Mouse (Mus musculus) forebrain, embryonic 14.5 days (tissue): ENCODE results near the gene Plce1. TPM values are rescaled to one million over a fixed set of nuclear protein-coding genes. Genes with fewer than 3 reads are reported as not detected.

Experiments
- ATAC-seq: fragments of 200-750 bp; cut with Nextera tagmentation; 2 replicates; pipeline ENCODE4 v1.8.0; 2017; ENCODE audit warnings: mild to moderate bottlenecking, moderate library complexity
- DNase-seq: peaks from one replicate; pipeline ENCODE4 v3.0.0-alpha.2; 2015; ENCODE audit warnings: low spot score
- H3K27ac ChIP-seq: fragments of 300-500 bp; sonication (generic); 2 replicates; pipeline ENCODE4 v1.5.1; 2014; ENCODE audit warnings: low read depth, mild to moderate bottlenecking, control low read depth, low read length, moderate library complexity
- H3K27me3 ChIP-seq: fragments of 300-500 bp; sonication (generic); replicated peaks from 2 replicates; pipeline ENCODE4 v1.6.1; 2014; ENCODE audit warnings: low read length, control low read depth, mixed read lengths; ENCODE audit not compliant: control insufficient read depth, insufficient read depth
- H3K36me3 ChIP-seq: fragments of 300-500 bp; sonication (generic); 2 replicates; pipeline ENCODE4 v1.6.1; 2014; ENCODE audit warnings: low read length, control low read depth; ENCODE audit not compliant: control insufficient read depth, insufficient read depth
- H3K4me1 ChIP-seq: fragments of 300-500 bp; sonication (generic); 2 replicates; pipeline ENCODE4 v1.6.1; 2014; ENCODE audit warnings: antibody characterized with exemption, low read length, control low read depth; ENCODE audit not compliant: control insufficient read depth, insufficient read depth
- H3K4me2 ChIP-seq: fragments of 300-500 bp; sonication (generic); 2 replicates; pipeline ENCODE4 v1.6.1; 2014; ENCODE audit warnings: mild to moderate bottlenecking, control low read depth, low read length
- H3K4me3 ChIP-seq: fragments of 300-500 bp; sonication (generic); 2 replicates; pipeline ENCODE4 v1.5.1; 2014; ENCODE audit warnings: low read depth, low read length, control low read depth
- H3K9ac ChIP-seq: fragments of 300-500 bp; sonication (generic); 2 replicates; pipeline ENCODE4 v1.6.1; 2014; ENCODE audit warnings: mild to moderate bottlenecking, low read length, control low read depth, moderate library complexity
- H3K9me3 ChIP-seq: fragments of 300-500 bp; sonication (generic); replicated peaks from 2 replicates; pipeline ENCODE4 v1.6.1; 2016; ENCODE audit warnings: low read length, control low read depth, mixed read lengths; ENCODE audit not compliant: control insufficient read depth
- WGBS: fragments of 180-500 bp; shearing (Covaris S2); extraction: QIAGEN DNeasy Blood & Tissue Kit; methylation state at CpG from one replicate; pipeline ENCODE4 v1.1.7; 2014; 5-methylcytosine and 5-hydroxymethylcytosine counted together
- polyA plus RNA-seq: library from polyadenylated mRNA; unstranded; fragments of >200 nt; fragmentation: Nextera tagmentation; extraction: Ambion mirVana; gene quantifications from 2 replicates; pipeline ENCODE4 v1.2.1, GENCODE M21; 2014

Plce1 gene
- polyA plus RNA-seq, 1 experiment from 2014 or later, result 3.4 TPM

- no peaks in the 10 kb centered on the region for H3K27me3 ChIP-seq
- peaks cover 5% of the 10 kb centered on the region; the same call in 1 of the 2 replicates for H3K4me1 ChIP-seq
- WGBS, result 50% methylated on average over 5 of the region's 5 CpGs
- H3K36me3 ChIP-seq, result no peaks in the 10 kb centered on the region
- ATAC-seq (peak; percentile 55; the same call in 1 of the 2 replicates), DNase-seq (peak; percentile 60)
- no peak overlapping the region for H3K9ac ChIP-seq
- no peak overlapping the region for H3K4me3 ChIP-seq
- H3K4me2 ChIP-seq, result no peak overlapping the region
- H3K9me3 ChIP-seq, result no peaks in the 10 kb centered on the region
- no peak overlapping the region for H3K27ac ChIP-seq
Measured at GRCm38 (mm10) chr19:38587559-38587958, 106.7 kb downstream of the Plce1 start.

GRCm38 (mm10) chr19:38589466-38589865 lies 108.6 kb downstream of the Plce1 start:
- WGBS, result 91% methylated on average over 5 of the region's 5 CpGs
- H3K36me3 ChIP-seq, result no peaks in the 10 kb centered on the region
- no peak overlapping the region for H3K27ac ChIP-seq
- H3K4me3 ChIP-seq, result no peak overlapping the region
- ATAC-seq, result no peak
- H3K4me1 ChIP-seq, result peaks cover 5% of the 10 kb centered on the region; the same call in 1 of the 2 replicates
- H3K9ac ChIP-seq, result no peak overlapping the region
- H3K4me2 ChIP-seq, result no peak overlapping the region
- H3K9me3 ChIP-seq, result no peaks in the 10 kb centered on the region
- no peak for DNase-seq
- H3K27me3 ChIP-seq, result no peaks in the 10 kb centered on the region

DNA sequence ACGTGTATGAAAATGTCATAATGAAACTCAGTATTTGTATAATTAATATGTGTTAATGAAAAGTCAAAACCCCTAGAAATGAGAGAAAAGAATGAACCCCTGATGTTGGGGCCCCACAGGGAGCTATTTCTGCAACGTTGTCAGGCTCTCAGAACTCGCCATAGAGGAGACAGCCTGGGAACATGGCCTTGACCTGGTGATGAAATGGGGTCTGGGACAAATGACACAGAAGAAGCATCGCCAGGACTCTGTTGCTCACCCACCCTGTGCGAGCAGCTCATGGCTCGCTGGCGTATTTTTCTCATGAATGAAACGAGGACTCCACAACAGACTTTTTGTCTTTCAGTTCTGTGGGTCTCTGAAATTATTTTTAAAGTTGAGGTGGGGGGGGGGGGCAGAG lies 109.0 kb downstream of the Plce1 start:
- 87% methylated on average over 8 of the region's 8 CpGs for WGBS
- Histone ChIP-seq H3K4me1 (peaks cover 5% of the 10 kb centered on the region; the same call in 1 of the 2 replicates), H3K36me3 (no peaks in the 10 kb centered on the region), H3K27me3 (no peaks in the 10 kb centered on the region), H3K4me2 (no peak overlapping the region), H3K4me3 (no peak overlapping the region), H3K27ac (no peak overlapping the region), H3K9ac (no peak overlapping the region), H3K9me3 (no peaks in the 10 kb centered on the region)
- ATAC-seq, result no peak
- DNase-seq, result no peak

DNA sequence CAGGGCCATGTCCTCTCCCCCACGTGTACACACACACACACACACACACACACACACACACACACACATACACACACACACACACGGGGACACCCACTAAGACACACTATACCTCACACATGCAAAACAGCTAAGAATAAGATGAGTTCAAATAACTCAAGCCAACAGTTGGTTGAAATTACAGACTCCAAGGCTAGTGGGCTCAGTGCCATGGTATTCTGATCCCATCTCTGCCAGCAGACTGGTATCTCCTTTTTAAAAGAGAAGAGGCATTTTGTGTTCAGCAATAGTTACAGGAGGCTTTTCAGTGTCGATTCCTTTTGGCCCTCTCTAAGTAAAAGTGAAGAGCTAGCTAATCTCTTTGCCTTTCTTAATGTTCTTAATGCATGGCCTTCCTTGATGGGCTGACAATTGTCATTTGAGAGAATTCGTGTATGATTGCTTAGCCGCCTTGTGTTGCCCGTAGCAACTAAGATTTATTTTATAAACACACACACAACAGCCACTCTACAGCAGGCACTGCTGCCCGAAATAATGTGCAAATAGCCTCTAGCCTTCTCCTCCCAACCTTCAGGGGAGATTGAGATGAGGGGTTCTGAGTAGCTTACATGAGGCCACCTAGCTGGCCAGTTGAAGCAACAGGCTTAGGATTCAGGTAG lies 111.8 kb downstream of the Plce1 start:
- 77% methylated on average over 7 of the region's 7 CpGs for WGBS
- ATAC-seq (no peak), DNase-seq (no peak)
- H3K9ac ChIP-seq, result no peak overlapping the region
- H3K4me1 ChIP-seq, result peaks cover 1% of the 10 kb centered on the region; the same call in 1 of the 2 replicates
- H3K9me3 ChIP-seq, result no peaks in the 10 kb centered on the region
- H3K4me3 ChIP-seq, result no peak overlapping the region
- H3K27me3 ChIP-seq, result no peaks in the 10 kb centered on the region
- no peak overlapping the region for H3K27ac ChIP-seq
- H3K4me2 ChIP-seq, result no peak overlapping the region
- H3K36me3 ChIP-seq, result no peaks in the 10 kb centered on the region

DNA sequence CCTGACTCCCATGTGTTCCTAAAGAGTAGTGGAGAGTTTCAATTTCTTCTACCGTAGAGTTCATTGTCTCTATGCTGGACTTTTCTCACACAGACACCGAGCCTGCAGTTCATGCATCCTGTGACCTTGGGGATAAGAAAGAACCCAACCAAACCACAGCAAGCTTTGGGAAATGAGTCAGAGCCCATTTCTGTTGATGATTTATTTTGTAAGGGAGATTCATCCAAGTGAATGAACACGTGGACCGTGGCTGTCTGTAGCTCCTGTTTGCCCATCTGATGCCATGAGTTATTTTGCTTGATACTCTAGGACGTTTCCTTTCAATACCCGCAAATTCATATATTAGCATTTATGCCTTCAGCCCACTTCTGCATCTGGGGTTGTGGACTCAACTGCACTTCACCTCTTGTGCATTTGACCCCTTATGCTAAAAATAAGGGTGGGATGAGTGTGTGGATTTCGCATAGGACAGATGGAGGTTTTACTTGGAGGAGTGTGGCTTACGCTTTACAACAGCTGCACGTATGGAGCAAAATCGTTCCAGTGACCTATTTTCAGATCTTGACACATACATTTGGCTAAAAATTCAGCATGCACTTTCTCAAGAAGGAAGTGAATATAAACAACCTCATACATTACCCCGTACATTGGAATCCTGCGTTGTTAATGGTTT lies 112.5 kb downstream of the Plce1 start:
- H3K9me3 ChIP-seq, result no peaks in the 10 kb centered on the region
- H3K36me3 ChIP-seq, result no peaks in the 10 kb centered on the region
- H3K9ac ChIP-seq, result no peak overlapping the region
- H3K27ac ChIP-seq, result no peak overlapping the region
- no peak overlapping the region for H3K4me3 ChIP-seq
- H3K4me1 ChIP-seq, result no peaks in the 10 kb centered on the region
- DNase-seq (no peak), ATAC-seq (no peak)
- H3K4me2 ChIP-seq, result no peak overlapping the region
- H3K27me3 ChIP-seq, result no peaks in the 10 kb centered on the region
- 94% methylated on average over 12 of the region's 12 CpGs for WGBS

DNA sequence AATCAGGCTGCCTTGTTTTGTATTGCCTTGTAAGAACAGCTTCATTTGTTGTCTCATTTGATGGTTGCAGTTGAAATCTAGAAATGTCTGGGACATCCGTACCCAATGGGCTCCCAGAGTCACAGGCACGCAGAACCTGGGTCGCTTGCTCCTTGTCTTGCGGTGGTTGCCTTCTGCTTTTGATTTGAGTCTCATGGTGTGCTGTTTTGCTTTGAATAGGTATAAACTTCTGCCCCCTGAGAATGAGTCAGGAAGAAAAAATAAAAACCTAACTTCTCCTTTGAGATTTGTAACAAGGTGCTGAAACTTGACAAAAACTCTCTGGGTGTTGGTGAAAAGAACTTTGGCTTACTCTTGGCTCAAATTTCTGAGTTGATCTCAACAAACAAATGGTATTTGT lies 115.2 kb downstream of the Plce1 start:
- 91% methylated on average over 4 of the region's 4 CpGs for WGBS
- H3K9ac ChIP-seq, result no peak overlapping the region
- ATAC-seq, result no peak

DNA sequence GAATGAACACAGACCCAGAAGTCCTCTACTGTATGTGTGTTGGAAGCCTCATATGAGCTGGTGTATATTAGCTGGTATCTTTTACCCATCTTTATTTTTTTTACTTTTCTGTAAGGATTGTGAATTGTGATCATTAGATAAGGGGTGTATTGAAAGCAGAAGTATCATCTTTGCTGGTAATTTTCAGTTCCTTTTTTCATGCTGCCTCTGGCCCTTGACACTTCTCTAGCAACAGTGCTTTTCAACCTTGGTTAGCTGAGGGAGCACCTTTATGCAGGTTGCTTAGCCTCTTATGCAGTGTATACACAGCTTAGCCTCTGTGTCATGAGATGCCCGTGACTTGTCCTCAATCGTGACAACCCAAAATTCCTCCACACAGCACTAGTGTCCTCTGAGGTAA lies 116.5 kb downstream of the Plce1 start:
- DNase-seq, result no peak
- no peak overlapping the region for H3K27ac ChIP-seq
- no peaks in the 10 kb centered on the region for H3K4me1 ChIP-seq
- 76% methylated on average over 2 of the region's 2 CpGs for WGBS
- H3K9me3 ChIP-seq, result no peaks in the 10 kb centered on the region
- H3K9ac ChIP-seq, result no peak overlapping the region
- no peak overlapping the region for H3K4me3 ChIP-seq
- no peak for ATAC-seq
- no peaks in the 10 kb centered on the region for H3K27me3 ChIP-seq
- no peaks in the 10 kb centered on the region for H3K36me3 ChIP-seq
- no peak overlapping the region for H3K4me2 ChIP-seq

More for the DNA sequence above, 115.2 kb downstream of the Plce1 start:
- Histone ChIP-seq H3K4me2 (no peak overlapping the region), H3K4me1 (no peaks in the 10 kb centered on the region), H3K27me3 (no peaks in the 10 kb centered on the region), H3K4me3 (no peak overlapping the region), H3K27ac (no peak overlapping the region), H3K9me3 (no peaks in the 10 kb centered on the region), H3K36me3 (no peaks in the 10 kb centered on the region)
- no peak for DNase-seq

DNA sequence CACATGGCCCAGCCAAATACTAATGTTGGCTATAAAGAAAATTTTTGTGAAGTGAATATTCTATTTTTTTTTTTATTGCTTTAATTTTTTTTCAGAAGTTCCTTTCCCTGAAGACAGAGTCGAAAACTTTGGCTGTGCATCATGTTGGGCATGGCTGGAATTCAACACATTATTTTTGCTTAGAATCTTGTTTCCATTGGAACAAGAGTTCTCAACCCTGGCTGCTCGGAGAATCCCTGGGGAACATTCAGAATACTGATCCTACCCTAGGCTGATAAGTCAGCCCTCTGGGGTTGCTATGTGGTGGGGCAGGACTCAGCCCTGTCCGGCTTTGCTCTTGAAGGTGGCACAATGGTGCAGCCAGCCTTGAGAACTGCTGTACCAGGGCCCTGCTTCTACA lies 118.1 kb downstream of the Plce1 start:
- ATAC-seq (no peak), DNase-seq (no peak)
- Histone ChIP-seq H3K27ac (no peak overlapping the region), H3K4me2 (no peak overlapping the region), H3K9ac (no peak overlapping the region), H3K27me3 (no peaks in the 10 kb centered on the region), H3K9me3 (no peaks in the 10 kb centered on the region), H3K4me3 (no peak overlapping the region), H3K4me1 (no peaks in the 10 kb centered on the region), H3K36me3 (no peaks in the 10 kb centered on the region)
- WGBS, result 83% methylated on average over 3 of the region's 3 CpGs

GRCm38 (mm10) chr19:38601127-38601526 lies 120.2 kb downstream of the Plce1 start:
- Histone ChIP-seq H3K9ac (no peak overlapping the region), H3K27me3 (no peaks in the 10 kb centered on the region), H3K4me3 (no peak overlapping the region), H3K4me1 (no peaks in the 10 kb centered on the region), H3K27ac (no peak overlapping the region), H3K36me3 (no peaks in the 10 kb centered on the region), H3K9me3 (no peaks in the 10 kb centered on the region), H3K4me2 (no peak overlapping the region)
- WGBS, result 65% methylated on average over 5 of the region's 5 CpGs
- DNase-seq, result no peak
- no peak for ATAC-seq
